Mouse (Mus musculus): ENCODE data around the gene Caps2. TPM values are rescaled to one million over a fixed set of nuclear protein-coding genes. Genes with fewer than 3 reads are reported as not detected.

Caps2 gene
- 0.19 TPM for polyA plus RNA-seq (2014; fragmentation: Illumina TruSeq; extraction: RNeasy Lipid Tissue Mini Kit (QIAGEN cat#74804); ENCODE audit: low read depth, low replicate concordance)

DNA sequence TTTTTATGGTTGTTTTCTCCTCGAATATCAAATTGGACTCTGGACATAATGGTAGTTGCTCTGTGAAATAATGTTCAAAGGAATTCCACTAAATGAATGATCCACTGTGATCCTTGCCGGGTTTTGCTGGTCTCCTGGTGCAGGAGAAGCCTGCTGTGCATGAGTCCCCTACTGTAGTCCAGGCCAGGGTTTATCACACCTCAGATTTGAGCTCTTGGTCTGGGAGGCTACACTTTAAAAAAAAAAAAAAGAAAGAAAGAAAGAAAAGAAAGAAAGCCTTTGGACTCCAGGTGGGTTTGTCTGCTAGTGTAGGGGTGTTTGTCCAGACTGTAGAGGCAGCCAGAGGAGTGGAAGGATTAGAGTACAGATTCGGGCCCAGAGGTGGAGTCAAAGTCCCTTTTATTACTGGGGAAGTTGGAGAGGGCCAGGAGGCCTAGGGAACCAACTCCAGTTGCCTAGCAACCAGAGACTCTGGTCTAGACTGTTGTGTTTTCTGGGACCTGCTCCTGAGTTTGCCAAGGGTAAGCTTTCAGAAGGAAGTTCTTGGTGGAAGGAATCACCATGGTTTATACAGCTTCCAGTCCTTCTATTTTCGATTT lies at the start of gene Caps2:
TSS of gene Caps2 (plus strand) at position 454 of the 599 bp plus-strand sequence.

DNA sequence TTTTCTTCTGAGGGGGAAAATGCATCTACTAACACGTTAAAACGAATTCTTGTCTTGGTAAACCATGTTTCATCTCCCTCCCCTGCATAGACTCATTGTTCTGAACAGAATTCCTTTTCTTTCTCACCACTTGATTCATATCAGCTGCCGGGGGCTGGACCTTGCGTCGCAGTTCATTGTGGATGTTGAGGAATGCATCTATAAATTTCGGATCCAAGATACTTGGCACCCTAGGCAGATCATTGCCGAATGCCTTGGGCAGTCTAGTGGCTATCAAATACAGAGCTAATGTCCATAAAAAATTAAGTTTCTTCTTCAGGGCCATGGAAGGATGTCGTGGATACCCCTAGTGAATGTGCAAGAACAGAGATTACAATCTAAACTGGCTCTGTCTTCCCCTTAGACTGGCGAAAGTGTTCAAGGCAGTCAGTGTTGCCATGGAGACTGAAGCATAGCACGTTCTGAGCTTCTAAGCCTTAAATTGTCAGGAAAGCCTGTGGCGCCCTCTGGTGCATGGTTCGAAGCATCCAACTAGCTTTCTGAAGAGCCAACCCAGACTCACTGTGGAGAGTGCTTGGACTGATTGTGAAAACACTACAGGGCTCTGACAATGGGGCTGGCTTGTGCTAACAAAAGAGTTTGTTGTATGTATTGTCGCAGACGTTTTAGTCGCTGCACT lies 3.4 kb upstream of the Caps2 start, which contains the start of gene Glipr1l3:
TSS of gene Glipr1l3 (minus strand) at position 446 of the 679 bp plus-strand sequence.

Other genes starting within 250 kb of the Caps2 start
- gene Krr1, start 191.0 kb upstream of the Caps2 start, polyA plus RNA-seq (2014; fragmentation: Illumina TruSeq; extraction: RNeasy Lipid Tissue Mini Kit (QIAGEN cat#74804); ENCODE audit: low read depth, low replicate concordance) = 41.7 TPM
- 49.4 TPM for gene Glipr1, start 161.0 kb upstream of the Caps2 start, polyA plus RNA-seq (2014; fragmentation: Illumina TruSeq; extraction: RNeasy Lipid Tissue Mini Kit (QIAGEN cat#74804); ENCODE audit: low read depth, low replicate concordance)
- gene Glipr1l1, start 103.4 kb upstream of the Caps2 start, polyA plus RNA-seq (2014; fragmentation: Illumina TruSeq; extraction: RNeasy Lipid Tissue Mini Kit (QIAGEN cat#74804); ENCODE audit: low read depth, low replicate concordance) = not detected
- not detected for gene Glipr1l2, start 80.3 kb upstream of the Caps2 start, polyA plus RNA-seq (2014; fragmentation: Illumina TruSeq; extraction: RNeasy Lipid Tissue Mini Kit (QIAGEN cat#74804); ENCODE audit: low read depth, low replicate concordance)
- not detected for gene Glipr1l3, start 3.3 kb upstream of the Caps2 start, polyA plus RNA-seq (2014; fragmentation: Illumina TruSeq; extraction: RNeasy Lipid Tissue Mini Kit (QIAGEN cat#74804); ENCODE audit: low read depth, low replicate concordance)
- 1.2 TPM for gene Kcnc2, start 107.5 kb downstream of the Caps2 start, polyA plus RNA-seq (2014; fragmentation: Illumina TruSeq; extraction: RNeasy Lipid Tissue Mini Kit (QIAGEN cat#74804); ENCODE audit: low read depth, low replicate concordance)